Mouse (Mus musculus) layer of hippocampus, adult 8-10 months (tissue): Measurements from ENCODE around the gene Pfkfb2. TPM values are rescaled to one million over a fixed set of nuclear protein-coding genes. Genes with fewer than 3 reads are reported as not detected.
A peak's percentile ranks its signal among the peaks of the same experiment; 100 is the strongest.

Experiments
- DNase-seq, 2 experiments: peaks; one replicate each; pipeline ENCODE4 v3.0.0; 2022; ENCODE audit warnings: low spot score in 2 of 2
- total RNA-seq, 4 experiments: library from RNA; stranded (reverse); gene quantifications; 2 replicates each; pipeline ENCODE4 v1.2.4; 2022

Gene Pfkfb2
- total RNA-seq, 4 experiments from 2014 or later = 46.1 to 48.5 (median 48.2) TPM

DNA sequence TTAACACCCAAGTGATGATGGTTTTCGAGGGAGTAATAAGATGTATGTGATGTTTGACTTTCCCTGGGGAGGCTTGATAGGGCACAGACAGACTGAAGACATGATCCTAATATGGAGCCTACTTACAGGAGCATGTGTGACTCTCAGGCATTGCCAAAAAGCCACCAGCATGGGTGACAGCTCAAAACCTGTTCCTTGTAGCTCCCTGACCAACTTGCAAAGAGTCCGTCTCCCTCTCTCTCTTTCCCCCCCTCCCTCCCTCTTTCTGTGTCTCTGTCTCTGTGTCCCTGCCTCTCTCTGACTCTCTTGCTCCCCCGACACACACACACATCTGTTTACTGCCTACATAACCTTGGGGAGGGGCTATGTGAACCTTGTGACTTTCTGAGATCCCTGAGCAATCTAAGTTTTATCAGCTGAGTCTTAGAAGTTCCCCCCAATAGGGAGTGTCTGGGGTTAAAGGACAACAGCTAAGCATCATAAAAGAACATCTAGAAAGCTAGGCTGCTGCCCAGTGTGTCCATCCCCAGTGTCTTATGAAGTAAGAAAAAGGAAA is 9.6 kb upstream of the Pfkfb2 start:
- DNase-seq = no peak

DNA sequence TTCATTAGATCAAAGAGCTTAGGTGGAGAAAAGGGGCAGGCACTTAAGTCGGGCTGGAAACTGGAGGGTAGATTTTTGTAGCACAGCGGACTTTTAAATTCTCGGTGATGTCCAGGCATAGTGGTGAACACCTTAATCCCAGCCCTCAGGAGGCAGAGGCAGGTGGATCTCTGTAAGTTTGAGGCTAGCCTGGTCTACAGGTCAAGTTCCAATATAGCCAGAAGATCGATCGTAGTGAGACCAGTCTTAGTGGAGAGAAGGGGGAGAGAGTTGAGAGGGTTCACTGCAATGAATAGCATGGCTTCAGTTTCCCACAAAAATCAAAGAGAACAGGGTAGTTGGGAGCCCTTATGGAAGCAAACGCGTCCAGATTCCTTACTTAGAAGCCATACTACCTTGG is 8.9 kb upstream of the Pfkfb2 start:
- DNase-seq = no peak

GRCm38 (mm10) chr1:130737411-130737881 is 8.4 kb upstream of the Pfkfb2 start:
- DNase-seq = no peak

GRCm38 (mm10) chr1:130734852-130735251 is 5.8 kb upstream of the Pfkfb2 start:
- no peak for DNase-seq

GRCm38 (mm10) chr1:130734452-130734851 is 5.4 kb upstream of the Pfkfb2 start:
- DNase-seq = no peak

- DNase-seq = peak in 1 of 2 experiments; percentile 14
Observed at GRCm38 (mm10) chr1:130733671-130734070, 4.6 kb upstream of the Pfkfb2 start.

DNA sequence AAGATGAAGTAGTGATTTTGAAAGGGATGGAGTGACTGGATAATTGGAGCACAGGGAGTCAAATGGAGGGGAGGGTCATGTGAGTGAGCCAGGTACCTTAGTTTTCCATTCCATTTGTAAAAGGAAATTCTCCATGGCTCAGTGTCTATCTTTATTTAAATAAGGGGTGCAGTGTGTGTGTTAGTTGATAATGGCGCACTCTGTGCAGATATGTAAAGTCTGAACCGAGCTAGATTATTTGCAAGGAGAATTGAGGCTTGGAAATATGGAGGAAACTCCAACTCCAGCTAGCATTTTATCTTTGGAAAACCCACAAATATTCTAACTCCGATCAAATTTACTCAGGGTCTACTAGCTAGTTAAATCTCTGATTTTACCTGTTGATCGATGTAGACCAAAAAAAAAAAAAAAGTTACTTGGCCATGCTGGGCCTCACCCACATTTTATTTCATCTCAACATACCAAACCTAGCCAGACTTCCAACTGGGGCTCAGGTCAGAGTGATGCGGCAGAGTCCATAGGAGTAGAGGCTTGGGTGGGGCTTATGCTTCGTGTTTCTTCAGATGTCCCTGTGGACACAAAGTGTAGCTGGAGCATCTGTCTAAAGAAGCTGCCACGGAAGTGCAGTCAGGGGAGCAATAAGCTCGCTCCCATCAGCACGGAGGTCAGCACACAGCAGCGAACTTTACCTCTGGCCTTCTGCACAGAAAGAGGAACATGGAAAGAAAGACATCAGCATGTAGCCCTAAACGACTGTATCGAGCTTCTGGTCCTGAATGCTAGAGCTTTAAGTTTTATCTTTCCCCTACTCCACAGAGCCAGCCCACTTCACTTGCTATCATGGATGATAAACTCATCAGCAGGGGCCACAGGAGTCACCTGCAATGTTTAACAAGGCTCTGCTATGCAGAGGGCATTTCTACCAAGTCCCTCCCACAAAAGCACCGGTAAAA is 3.9 kb upstream of the Pfkfb2 start:
- no peak for DNase-seq

DNA sequence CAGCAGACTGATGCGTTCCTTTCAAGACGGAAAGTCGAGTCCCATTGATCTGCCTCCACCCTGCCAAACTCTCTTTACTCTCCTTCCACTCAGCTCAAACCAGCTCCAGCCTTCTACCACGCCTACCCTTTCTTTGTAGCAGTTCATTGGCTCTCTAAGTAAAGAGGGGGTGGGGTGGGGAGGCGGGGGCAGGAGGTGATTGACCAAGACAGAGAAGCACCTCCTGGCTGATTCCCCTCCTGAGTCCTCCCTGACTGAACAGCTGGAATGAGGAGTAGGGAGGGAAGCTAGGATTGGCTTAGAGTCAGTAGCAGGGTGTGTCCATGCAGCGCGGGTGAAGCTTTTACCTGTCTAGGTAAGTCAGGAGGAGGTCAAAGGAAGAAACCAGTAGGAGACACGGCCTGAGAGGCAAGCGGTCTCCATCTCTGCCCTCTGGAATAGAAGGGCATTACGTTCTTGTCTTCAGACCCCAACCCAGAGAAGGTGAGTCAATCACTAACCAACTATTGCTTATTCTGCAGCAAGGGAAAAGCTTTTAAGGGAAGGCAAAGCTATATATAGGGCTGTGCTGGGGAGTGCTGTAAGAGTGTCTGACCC is 2.8 kb upstream of the Pfkfb2 start, which contains the start of gene AA986860:
Gene AA986860, plus strand, starts transcription at position 236 of the 597 bp plus-strand sequence.
- DNase-seq = no peak

DNA sequence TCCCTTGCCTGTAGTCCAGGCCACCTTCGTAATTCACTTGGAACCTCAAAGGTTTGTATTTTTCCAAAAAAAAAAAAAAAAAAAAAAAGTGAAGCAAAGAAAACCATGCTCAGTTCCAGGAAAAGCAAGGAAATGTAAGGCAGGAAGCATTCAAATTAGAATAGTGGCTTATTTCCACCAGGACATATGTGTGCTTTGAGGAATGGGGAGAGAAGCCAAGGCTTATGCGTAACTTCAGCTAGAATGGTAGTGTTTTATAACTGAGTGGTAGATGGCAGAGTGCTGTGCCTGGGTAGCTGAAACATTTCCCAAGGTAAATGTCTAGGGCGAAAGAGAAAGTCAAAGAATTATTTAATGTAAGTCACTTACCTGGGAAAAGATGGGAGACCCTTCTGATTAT is 345 bp downstream of the Pfkfb2 start:
- DNase-seq = no peak

DNA sequence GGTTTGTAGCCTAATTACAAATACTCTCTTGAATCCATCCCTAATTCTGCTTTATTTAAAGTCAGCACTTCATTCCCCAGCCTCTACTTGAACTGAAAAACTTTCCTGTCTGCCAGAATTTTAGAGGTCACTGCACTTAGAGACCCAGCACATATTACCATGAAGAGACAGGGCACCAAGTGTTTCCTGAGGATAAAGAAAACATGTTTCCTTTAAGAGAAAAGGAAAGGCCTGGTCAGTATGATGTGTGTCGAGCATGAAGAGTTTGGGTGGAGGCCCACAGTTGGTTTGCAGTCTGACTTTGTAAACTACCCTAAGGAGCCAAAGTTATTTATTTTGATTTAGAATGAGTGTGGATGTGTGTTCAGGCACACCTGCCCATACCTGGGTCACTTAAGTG is 983 bp downstream of the Pfkfb2 start:
- DNase-seq = no peak

DNA sequence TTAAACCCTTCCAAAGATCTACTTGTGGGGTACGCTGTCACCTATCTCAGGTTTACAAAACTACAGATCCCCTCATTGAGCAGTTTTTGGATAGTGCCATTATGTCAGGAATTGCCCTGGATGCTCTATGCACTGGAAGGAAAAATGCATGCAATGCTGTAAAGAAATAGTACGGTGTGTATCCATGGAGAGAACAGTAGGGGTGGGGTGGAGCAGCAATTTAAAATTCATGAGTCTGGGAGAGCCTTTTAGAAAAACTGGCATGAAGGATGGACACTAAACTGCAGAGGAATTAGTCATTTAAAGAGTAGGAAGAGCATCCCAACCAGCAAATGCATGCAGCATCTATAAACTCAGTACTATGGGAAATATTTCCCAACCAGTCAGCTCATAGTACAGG is 2.7 kb downstream of the Pfkfb2 start:
- no peak for DNase-seq

DNA sequence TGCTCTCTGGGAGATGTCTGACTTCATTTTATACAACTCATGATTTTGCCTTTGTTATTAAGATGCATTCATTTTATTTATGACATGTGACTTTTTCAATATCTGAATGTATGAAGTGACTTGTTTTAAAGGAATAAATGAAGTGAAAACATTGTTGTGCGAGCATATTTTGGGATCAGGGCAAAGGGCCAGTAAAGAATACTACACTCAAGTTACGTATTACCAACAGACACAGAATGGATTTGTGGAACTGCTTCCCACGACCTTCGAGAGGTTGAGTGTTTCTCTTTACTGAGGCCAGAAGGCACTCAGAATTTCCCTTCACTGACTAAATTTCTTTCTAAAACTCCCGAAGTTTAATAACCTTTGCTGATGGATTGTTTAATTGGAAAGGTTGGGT is 4.8 kb downstream of the Pfkfb2 start:
- DNase-seq = no peak

GRCm38 (mm10) chr1:130717291-130717871 is 11.7 kb downstream of the Pfkfb2 start, which contains the start of gene Yod1:
TSS of gene Yod1 (plus strand) at chr1:130717327.
- peak; percentile 73 to 82 for DNase-seq

DNA sequence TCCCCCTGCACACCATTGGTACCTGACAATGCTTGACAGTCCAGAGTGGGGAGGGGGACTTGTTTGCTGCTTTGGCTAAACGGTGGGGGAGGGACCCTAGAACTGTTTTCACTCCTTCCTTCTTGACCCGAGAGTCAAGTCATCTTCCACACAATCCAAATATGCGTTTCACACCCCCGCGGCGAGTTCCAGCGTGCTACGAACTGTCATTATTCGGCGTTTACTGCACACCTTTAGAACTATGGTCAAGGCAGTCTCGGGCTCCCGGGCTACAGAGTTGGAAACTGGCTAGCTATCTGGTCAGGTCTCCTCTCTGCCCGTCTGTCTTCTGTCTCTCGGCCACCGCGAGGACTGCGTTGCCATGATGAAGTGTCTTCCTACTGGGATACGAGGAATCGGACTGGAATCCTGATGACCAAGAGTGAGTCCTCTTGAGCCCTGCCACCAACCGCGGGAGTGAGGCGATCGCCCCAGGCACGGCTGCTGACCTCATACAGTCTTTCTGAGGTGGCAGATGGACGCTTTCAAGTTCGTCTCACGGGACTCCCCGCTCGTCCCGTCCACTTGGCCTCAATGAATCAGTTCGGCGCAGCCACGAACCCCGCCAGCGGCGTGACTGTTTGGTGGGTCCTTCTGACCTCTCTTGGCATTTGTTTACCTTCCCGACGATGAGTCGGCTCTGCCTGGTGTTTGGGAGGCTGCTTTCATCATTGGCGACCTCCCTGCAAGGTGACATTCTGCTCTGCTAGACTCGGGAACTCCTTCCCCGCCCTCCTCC is 12.4 kb downstream of the Pfkfb2 start:
- peak in 1 of 2 experiments; percentile 35 for DNase-seq

DNA sequence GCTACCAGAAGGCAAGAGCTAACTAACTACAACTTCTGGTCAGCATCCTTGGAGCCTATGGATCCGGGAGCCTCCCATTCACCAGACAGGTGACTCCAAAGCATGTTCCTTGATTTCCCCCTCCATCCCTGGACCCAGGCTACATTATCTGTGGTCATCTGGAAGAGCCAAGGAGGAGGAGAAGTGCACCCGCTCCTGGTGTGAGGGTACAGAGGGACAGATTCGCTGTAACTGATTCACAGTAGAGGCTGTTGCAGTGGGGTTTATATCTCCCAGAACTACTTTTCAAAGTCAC is 12.9 kb downstream of the Pfkfb2 start:
- DNase-seq = no peak

DNA sequence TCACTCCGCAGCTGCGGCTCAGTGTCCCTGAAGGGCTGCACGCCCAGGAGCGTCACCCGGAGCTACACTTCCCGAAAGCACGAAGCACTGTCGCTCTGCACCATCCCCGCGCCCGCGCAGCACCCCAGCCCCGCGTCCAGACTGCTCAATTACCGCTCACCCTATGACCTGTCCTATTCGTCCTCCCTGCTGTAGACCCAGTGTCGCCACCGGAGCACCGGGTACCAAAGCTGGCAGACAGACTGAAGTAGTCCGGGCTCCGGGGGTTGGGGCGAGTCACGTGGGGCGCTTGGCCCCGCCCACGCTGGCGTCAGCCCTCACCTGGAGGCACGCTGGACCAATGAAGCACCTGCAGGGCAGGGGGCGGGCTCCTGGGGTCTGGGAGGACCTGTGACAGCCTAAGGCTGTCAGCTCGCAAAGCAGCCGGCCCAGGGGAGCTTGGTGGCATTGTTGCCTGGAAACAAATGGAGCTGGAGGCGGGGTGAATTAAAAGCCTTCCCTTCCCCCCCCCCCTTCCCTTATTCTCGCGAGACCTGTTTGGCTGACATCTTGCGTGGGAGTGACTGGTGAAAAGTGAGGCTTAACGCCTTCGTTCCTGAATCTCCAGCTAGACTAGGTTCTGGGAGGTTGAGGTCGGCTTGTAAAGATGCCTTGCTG is 13.4 kb downstream of the Pfkfb2 start, which contains the start of gene Gm29427:
Gene Gm29427, minus strand, starts transcription at position 239 of the 657 bp plus-strand sequence.
- peak; percentile 94 for DNase-seq

- DNase-seq = no peak
Observed at GRCm38 (mm10) chr1:130714046-130714445, 15.0 kb downstream of the Pfkfb2 start.

- DNase-seq = no peak
Observed at GRCm38 (mm10) chr1:130710283-130711080, 18.6 kb downstream of the Pfkfb2 start.

DNA sequence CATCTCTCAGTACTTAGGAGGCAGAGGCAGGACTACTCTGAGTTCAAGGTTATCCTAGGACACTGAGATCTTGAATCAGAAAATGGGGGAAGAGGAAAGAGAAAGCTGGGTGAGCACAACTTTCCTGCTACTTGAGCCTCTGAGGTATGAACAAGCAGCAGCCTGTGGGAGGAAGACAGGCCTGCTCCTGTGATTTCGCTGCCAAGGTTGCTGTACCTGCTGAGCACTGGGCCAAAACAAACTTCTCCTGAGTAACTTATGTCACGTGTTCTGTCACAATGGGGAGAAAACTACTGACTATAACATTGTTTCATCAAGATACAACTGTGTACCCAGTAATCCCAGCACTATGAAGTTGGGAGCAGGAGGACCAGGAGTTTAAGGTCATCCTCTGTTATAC is 25.4 kb downstream of the Pfkfb2 start:
- DNase-seq = no peak

DNA sequence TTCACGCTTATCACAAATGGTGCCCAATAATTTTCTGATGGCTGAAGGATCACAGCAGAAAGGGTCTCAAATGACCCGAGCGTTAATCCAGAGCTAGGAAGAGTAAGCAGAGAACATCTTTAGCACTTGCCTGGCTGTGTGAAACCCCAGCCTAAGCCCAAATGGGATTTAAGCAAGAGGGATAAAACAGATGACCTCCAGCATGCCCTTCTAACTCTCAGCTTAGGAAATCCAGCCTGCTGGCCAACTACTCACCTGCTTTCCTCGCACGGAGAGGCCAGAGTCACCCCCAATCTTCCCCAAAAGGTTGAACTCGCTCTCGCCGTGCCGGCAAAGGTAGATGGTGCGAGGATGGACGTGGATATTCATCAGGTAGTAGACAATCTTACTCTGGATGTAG is 27.1 kb downstream of the Pfkfb2 start:
- no peak for DNase-seq
